Mouse (Mus musculus) lung, postnatal 14 days (tissue): ENCODE measurements around the gene Tiparp.
A peak's percentile ranks its signal among the peaks of the same experiment; 100 is the strongest.

Source experiments
- DNase-seq: peaks from one replicate; pipeline ENCODE4 v3.0.0; 2021

Tiparp gene

DNA sequence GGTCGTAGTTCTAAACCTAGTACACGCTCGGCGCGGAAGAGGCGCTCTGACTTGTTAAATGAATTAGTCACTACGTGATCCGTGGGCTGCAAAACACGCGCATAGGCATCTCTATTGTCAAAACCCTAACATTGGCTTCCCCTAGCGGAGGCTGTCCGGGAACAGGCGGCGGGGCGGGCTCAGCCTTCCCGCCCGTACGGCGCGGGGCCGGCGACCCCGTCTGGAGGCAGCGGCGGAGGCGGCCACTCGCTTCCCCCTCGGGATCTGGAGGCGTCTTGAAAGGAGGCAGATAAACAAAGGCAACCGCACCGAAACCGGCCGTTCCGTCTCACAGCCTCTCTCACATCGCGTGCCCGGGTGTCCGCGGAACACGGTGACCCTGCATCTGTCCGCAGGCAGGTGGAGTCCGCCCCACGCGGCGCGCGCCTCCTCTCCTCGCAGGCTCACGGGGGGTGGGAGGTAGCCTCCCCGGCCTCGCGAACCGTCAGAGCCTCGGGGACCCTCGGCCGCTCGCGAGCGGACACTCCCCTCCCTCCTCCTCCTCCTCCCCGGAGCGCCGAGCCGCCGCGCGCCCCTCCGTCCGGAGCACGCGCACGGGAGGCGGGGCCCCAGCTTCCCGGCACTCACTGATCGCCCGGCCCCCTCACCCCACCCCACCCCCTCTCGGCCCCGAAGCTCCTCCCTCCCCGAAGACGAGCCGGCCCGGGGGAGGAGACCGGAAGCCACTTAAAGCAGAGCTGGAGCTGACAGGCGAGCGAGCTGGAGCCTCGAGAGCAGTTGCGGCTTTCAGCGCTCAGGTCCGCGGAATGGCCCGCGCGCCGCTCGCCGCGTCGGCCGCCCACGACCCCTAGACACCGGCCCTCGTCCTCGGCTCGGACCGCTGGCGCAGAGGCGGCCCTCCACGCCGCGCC is at the start of gene Tiparp:
Tiparp (plus strand) TSS at position 720 of the 911 bp plus-strand sequence.
- peak; percentile 93 for DNase-seq

DNA sequence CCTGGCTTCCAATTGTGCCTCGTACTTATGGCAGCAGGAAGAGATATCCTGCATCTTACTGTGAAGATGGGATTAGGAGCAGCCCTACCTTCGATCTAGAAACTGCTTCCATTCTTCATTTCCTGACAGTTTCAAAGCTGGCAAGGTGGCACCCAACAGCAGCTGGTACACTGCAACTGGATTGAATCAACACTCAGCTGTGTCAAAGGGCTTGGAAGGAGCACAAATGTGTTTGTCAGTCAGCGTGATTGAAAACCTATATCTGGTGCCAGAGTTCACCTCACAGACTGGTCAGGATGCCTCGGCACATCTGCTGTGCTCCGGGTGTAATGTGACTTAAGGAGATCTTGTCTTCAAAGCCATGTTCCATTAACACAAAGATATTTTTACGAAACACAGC is 47.5 kb upstream of the Tiparp start:
- no peak for DNase-seq

DNA sequence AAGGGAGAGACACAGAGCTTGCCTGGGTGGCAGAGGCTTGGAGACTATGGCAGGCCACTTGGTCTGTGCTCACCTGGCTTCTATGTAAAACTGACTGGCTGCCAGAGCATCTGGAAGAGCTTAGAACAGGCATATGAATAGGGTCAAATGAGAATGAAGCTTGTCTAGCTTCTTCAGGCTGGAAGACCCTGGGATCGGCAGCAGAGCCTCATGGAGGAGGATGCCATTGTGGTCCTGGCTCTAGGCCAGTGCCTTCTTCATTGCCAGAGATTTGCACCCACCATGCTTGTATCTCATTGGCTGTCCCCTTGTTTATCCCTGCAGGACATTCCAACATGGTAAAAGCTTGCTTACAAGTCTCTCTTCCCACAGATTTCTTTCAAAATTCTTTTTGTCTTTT is 45.9 kb upstream of the Tiparp start:
- no peak for DNase-seq

DNA sequence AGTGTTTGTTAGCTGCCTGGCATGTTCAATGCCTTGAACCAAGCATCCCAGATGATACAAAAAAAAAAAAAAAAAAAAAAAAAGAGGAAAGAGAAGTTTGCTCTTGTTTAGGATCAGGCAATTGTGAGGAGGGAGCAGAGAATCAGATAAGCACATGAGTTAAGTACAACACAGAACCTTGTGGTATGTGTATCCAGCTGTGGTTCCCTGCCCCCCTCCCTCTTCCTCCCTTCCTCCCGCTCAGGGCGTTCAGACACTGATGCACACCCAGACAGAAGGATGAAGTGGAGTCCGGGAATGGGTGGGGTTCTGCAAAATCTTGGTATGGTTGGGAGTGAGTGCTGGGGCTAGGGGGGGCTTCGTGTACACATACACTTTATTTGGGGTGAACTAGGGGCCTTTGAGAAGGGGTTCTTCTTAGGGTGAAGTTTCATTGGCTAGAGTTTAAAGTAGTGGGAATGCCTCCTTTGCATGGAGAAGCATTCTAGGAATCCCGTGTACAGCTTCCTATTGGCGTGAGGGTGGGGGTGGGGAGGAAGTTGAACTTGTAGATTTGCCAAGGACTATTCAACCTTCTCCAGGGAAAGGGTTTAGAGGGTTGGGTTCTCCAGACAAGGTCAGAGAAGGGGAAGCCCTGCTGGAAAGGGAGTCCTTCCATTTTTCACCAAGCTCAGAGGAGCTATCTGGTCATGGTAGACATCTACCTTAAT is 45.4 kb upstream of the Tiparp start:
- DNase-seq: no peak

DNA sequence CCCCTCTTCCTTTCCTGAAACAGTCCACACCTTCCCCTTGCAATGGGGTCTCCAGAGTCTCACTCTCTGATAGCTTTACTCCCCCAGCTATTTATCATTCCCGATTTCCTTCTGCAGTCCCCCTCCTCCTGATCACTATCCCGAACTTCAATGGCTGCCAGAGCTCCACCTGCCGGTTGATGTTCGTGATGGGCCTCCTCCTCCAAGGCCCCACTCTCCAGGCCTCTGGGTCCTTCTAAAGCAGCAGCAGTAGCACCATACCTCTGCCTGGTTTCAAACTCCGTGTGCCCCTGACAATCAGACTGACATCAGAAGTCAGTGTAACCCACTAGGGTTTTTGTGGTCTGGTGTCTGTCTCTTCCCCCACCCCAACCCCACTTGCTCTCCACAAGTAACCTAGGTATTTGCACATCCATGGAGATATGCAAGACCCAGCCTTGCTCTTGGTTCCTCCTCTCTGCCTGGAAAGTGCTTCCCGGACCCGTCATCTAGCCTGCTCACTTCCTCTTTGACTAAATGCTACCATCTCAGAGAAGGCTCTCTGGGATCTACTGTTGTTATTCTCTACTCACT is 44.0 kb upstream of the Tiparp start:
- DNase-seq: no peak

DNA sequence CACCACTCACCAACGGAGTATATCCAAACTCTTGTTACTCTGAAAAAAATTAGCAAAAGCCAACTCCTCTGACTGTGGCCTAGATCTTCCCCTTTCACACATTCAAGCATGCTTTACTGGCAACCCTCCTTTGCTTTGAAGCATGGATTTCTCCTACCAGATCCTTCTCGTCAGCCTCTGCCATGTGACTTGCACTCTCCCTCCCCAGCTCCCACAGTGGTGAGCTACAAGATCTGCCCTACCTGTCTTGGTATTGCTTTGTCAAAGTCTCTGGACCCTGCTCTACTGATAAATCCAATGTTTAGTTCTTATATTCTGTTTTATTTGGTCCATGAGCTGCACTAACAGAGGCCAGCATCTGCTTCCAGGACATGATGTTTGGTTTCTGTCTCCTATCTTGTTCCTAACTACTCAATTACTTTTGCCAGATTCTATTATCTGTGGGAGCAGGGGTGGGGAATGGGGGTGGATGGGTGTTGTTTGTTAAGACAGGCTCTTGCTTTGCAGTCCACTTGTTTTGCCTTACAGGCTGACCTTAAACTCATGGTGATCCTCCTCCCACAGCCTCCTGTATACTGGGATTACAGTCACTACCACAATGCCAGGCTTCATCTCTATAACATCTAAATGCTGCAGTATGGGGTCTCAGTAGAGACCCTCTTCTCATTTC is 40.7 kb upstream of the Tiparp start:
- DNase-seq: no peak

DNA sequence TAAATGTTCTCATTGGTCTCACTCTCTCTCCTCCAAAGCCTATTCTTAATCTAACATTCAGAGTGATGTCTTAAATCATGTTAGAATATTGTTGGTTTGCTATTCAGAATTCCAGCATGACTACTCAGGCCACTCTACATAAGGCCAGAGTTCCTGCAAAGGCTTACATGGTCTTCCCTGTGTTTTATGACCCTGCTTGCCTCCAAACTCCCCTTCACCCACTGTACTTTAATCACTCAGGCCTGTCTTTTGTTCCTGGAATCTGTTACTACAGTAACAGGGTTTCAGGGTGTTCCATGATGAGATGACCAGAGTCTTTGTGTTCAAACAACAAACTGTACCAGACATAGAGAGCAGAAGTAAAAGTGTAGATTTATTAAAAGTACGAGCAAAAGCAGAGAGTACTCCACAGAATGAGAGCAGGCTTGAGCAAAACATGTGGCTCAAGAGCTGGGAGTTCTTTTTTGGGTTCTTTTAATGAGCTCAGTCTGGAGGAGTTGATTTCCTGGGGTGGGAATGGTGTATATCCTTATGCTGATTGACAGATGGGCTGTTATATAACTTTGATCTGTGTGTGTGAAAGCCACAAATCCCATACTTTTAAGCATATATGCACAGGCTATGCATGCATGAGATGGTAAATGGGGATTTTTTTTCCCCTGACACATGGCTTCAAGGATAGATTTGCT is 39.5 kb upstream of the Tiparp start:
- DNase-seq: no peak

DNA sequence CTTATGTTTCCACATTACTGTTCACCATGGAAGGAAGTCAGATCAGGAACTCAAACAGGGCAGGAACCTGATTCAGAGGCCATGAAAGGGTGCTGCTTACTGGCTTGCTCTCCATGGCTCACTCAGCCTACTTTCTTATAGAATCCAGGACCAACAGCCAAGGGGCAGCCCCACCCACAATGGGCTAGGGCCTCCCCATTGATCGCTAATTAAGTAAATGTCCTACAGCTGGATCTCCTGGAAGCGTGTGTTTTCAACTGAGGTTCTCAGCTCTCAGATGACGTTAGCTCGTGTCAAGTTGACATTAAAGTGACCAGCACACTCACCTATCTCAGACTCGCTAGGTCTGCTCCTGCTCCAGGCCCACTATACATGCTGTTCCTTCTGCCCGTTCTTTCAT is 38.6 kb upstream of the Tiparp start:
- no peak for DNase-seq

DNA sequence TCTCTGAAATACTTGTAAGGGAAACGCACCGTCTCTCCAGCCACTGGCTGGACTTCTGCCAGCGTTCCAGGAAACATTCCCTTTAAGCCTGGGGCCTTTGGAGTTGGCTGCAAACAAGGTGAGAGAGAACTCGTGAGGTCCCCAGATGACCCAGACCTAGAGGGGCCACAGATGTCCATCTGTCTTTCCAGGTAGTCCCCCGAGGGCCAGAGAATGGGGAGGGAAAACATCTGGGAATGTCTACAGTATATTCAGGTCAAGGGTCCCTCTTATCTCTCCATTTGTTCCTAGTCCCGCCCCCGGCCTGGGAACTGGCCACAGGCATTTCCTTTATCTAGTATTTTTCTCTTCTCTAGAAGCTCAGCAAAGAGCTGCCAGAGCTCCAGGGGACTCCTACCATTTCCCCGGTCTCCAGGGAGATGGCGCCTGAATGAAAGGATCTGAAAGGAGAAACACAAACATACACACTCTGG is 33.9 kb upstream of the Tiparp start:
- peak; percentile 24 for DNase-seq

DNA sequence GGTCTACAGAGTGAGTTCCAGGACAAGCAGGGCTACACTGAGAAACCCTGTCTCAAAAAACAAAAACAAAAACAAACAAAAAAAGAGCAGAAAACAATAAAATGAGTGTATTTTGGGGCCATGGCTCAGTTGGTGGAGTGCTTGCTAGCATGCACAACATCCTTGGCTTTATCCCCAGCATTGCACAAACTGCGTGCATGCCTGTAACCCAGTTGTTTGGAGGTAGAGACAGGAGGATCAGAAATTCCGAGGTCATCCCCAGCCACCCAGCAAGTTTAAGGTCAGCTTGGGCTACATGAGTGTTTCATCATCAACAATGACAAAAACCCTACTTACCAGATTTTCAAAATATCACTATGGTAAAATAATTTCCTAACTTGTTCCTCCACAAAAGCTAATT is 20.4 kb upstream of the Tiparp start:
- DNase-seq: no peak

DNA sequence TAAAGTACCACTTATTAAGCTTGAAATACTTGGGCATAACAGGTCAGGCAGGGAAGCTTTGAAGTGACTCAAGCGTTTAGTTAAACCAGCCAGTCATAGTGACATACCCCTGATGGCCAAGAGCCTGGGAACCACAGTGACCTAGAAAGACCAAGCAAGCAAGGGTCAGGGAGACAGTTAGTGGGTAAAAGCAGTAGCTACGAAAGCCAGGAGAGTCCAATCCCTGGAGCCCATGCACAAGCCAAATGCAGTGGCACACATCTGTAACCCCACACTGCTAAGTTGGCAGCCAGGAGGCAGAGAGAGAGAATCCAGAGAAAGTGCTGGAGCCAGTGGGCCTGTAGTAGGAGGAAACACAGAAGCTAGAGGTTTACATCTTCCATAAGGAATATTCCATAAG is 17.6 kb upstream of the Tiparp start:
- no peak for DNase-seq

DNA sequence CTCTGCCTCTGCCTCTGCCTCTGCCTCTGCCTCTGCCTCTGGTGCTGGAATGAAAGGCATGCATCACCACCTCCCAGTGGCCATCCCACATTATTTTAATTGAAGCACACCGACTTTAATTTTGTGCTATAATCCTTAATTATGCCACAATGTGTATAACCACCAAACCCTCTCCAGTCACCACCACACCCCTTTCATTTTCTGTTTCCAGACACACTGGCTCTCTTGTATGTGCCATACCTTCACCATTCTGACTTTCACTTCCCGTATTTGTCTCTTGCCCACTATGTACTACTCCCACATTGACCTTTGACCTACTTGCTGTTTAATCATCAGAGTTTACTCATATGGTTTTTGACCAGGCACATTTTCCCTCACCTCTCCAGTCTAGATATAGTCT is 12.5 kb upstream of the Tiparp start:
- DNase-seq: no peak

DNA sequence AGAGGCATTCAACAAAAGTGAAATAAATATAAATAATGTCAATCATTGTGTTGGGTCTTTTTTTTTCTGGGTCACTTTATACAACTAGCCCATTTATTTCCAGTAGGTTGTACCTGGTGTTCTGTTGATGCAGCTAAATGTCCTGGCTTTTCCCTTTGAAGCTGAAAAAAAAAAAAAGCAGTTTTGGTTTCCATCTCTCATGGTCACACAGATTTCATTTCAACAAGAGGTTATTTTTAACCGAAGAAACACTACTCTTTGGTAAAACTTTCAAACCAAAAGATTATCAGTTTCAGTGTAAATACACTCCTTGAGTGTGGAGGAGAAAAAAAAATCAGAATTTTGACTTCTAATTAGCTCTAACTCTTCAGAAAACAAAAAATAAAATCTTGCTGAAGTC is 11.7 kb upstream of the Tiparp start:
- DNase-seq: no peak

DNA sequence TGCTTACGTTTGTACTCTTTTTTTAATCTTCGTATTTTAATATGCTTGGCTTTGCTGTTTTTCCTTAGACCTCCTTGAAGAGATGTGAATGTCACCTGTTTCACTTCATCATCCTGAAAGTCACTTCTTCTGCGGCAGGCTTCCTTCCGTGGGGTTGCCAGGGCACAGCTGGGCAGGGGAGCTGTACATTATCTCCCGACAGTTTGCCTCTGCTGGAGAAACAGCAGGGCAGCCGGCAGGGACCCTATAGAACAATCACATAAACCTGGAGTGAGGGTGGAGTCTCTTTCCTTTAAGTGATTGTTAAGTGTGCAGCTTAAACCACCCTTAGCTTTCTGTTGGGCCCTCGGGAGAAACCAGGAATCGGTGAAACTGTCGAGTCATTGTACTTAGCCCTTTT is 11.1 kb upstream of the Tiparp start:
- DNase-seq: no peak

DNA sequence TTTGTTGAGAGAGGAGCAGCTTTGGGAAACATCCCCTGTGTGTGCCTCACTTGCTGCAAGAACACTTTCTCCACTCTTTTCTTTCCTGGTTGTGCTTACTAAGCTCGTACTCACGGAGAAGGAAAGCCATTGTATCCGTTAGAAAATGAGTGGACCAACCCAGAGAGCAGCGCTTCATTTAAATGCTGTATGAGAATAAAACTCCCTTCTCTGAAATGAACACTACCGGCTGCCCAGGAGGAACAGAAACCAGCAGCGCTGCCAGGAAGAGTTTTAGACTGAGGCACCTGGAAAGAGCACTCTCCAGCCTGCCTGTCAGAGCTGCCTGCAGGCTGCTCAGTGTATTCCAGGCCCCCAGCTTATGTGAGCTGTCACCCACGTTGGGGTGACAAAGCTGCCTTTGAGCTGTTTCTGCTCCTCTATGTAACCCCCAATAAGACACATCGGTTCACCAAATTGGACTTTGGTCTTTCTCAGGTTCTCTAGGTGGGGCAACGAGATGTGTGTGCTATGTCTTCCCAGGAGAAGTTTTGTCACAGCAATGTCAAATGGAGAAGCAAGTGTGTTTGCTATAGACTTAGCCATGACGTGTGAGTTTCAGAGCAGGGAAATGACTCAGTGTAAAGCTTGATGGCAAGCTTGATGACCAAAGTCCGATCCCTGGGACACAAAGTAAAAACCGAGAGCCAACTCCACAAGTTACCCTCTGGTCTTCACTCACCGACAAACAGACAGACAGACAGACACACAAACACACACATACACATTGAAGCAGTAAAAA is 10.3 kb upstream of the Tiparp start:
- DNase-seq: no peak

DNA sequence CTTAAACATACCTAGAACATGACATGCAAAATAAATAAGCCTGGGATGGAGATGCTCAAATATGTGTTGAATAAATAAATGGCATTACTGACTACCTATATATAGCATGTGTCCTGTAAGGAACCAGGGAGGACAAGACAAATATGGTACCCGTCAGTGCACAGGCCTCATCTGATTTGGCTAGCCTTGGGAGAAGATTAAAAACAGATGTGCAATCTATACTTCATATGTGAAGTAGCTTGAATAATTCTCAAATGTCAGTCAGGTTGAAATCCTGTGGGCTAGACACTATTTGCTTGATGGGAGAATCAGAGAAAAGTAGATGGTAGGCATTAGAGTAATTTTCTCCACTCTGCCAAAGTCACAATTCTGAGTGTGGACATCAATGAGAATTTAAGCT is 6.8 kb upstream of the Tiparp start:
- no peak for DNase-seq

DNA sequence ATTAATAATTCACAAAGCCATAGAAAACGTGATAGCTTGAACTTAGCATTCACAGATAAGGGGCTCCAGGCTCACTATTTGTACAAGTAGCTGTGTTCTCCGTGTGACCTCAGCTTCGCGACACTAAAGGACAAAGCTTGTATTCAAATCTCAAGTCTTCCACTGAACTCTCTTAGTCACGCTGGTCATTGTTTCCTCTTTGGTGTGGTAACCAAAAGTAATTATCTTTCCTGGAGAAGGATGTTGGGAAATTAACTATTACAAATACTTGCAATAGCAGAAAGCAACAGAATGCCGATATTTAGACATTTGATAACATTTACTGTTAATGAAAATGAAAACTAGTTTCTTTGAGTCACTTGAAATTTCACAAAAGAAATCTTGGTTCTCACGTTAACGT is 4.8 kb upstream of the Tiparp start:
- no peak for DNase-seq

DNA sequence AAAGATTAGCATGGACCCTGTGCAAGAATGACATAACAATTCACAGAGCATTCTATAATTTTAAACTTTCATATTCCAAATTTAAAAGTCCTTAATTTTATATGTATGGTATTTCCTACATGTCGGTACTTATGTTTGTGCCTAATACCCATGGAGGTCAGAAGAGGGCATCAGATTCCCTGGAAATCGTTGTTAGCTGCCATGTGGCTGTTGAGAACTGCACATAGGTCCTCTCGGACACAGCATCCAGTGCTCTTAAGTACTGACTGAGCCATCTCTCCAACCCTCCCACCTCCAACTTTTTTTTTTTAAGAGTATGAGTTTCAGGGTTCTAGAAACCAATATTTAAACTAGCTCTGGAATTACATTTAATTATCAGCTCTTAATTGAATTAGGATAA is 2.5 kb upstream of the Tiparp start:
- DNase-seq: no peak

DNA sequence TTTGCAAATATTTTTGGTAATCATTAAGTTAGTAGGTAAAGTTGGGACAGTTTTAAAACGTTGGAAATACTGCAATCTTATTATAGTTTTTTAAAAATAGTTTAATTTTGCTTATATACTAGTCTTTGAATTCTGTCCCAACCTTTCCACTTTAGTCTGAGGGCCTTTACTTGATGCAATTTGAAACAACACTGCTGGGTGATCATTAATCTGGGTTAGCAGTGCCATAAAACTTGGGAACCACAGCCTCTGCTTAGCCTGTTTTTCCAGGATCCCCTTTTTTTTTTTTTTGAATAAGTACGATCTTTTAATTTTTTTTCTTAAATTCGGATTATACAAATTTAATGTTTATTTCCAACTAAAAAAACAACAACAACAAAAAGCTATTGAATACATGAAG is 1.0 kb upstream of the Tiparp start:
- DNase-seq: no peak

DNA sequence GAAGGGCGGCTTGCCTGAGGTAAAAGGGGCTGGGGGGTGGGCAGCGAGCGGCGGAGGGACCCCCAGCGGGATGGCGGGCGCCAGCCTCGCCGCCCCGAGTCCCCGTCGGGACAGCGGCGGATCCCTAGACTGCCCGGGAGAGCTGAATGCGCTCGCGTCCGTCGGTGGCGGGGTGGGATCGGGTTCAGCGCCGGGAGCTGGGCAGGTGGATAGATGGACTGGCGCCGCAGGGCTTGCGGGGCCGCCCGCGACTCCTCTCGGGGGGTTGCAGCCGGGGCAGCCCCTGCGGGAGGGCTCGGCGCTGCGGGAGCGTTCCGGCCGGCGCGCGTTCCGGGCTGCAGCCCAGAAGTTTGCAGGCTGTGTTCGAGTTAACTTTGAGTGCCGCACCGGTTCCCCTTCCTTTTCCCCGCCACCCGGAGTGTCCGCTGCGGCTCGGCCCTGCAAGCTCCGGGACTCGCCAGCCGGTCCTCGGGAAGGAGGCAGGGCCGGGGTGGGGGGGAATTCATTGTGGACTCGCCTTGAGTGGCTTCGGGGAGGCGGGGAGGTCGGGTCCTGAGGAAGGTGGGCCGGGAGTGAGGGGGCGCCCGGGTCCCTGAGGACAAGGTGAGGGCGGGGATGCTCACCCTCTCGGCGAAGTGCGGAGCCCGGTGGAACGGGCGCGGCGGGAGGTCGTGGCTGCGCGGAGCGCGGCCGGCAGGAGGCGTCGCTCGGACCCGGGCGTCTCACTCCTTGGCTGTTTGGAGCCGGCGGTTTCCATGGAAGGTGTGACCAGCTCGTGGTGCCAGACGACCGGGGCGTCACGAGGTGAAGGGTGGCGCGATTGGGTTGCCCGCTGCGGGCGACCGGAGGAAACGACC is 632 bp downstream of the Tiparp start:
- DNase-seq: peak; percentile 70
